Mouse (Mus musculus) stomach, postnatal 0 days (tissue): ENCODE data around the gene Akirin1.

Experiments
- CTCF ChIP-seq: IDR thresholded peaks from 2 replicates; pipeline ENCODE4 v1.5.1; 2016; ENCODE audit warnings: antibody characterized with exemption, low read depth, mild to moderate bottlenecking, moderate library complexity
- EP300 ChIP-seq: optimal IDR thresholded peaks from 2 replicates; pipeline ENCODE3; 2016; ENCODE audit warnings: antibody characterized with exemption

DNA sequence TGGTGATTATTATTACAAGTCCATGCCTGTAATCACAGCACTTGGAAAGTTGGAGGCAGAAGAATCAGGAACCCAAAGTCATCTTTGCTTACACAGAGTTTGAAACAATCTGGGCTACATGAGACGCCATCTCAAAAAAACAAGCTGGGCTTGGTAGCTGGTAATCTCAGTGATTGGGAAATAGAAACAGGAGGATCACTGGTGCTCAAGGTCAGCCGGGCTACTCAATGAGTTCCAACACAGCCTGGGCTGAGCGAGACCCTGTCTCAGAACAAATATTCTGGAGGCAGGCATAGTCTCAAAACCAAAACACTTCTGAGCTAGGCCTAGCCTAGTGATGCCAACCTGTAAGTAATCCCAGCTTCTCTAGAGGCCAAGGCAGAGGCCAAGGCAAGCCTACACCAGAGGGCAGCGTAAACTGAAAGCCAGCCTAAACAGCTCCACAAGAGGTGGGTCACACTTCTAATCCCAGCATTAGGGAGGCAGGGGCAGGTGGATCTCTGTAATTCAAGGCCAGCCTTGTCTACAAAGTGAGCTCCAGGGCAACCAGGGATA is 4.8 kb downstream of the Akirin1 start:
- peak; percentile 16; the same call in 1 of the 2 replicates for TF ChIP-seq CTCF
- no peak for TF ChIP-seq EP300
